Mouse (Mus musculus): ENCODE results near the gene 0610012G03Rik. TPM values are rescaled to one million over a fixed set of nuclear protein-coding genes. Genes with fewer than 3 reads are reported as not detected.

Gene 0610012G03Rik
- polyA plus RNA-seq, 1 experiment from 2014 or later = 132 TPM

DNA sequence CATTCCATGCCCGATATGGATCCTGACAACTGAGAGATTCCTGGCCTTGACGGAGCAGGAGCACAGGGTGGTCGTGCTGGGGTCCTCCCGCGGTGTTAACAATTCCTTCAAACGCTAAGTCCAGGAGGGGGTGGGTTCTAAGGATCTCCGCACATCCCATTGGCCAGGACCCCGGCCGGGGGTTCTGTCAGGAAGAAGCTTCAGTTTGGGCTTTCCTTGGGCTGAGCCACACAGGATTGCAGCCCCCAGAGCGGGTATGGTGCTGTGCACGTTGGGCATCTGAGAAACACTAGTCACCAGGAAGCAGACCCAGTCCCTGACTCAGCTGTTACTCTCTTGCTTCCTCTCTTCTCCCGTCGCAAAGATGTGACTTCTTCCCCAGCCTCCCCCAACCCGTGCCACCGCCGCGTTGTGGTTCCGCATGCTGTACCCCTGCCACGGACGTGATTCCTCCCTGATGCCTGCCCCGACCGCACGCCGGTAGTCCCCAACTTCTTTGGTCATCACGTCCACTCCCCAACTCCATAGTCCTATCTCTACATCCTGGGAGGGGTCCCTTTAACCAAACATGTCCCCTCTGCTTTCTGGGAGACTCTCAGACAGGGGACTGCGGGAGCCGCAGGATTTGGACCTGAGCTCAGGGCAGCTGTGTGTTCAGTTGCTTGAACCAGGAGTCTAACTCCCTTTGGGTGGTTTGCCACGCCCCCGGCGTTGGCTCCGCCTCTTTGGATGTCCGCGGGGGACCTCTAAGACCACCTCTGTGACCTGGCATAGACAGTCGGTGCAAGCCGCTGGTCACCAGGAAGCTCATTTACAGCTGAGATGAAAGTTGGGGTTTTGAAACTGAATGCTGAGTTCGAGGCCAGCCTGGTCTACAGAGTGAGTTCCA, 13.0 kb downstream of the 0610012G03Rik start:
- Histone ChIP-seq H3K9ac (ENCODE audit: low read depth, low read length) (peak overlapping the region; percentile 67), H3K4me1 (ENCODE audit: control insufficient read depth, insufficient read depth, low read depth, low read length) (peaks cover 27% of the 10 kb centered on the region), H3K27me3 (replicated peaks; ENCODE audit: control insufficient read depth, insufficient read depth, low read length) (no peaks in the 10 kb centered on the region), H3K4me3 (ENCODE audit: low read length) (peak overlapping the region; percentile 36), H3K27ac (ENCODE audit: low read depth, low read length) (peak overlapping the region; percentile 32; the same call in 1 of the 2 replicates), H3K36me3 (ENCODE audit: control insufficient read depth, insufficient read depth, low read length) (no peaks in the 10 kb centered on the region), H3K4me2 (ENCODE audit: low read length) (peak overlapping the region; percentile 76), H3K9me3 (ENCODE audit: control insufficient read depth, low read length) (no peaks in the 10 kb centered on the region)
- peak; percentile 2; the same call in 1 of the 2 replicates for ATAC-seq
- WGBS = 5% methylated on average over 36 of the region's 36 CpGs

DNA sequence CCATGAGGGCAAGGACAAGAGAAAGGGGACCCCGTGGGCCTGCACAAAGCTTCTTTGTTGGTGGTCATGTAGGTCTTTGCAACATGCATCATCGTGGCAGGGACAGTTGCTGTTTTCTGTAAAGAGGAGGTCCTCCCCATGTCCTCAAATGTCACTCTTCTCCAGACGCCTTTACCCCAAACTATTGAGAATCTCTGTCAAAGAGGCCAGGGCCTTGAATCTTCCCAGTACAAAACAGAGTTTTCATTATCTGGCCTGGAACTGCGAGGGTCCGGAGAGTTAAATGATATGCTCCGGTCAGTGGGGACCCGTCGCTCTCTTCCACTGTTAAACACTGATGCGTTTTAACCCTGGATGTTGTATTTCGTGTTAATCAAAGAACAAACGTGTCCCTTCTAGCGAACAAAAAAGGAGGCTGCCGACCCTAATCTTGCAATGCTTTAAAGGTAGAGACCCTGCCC, 13.7 kb downstream of the 0610012G03Rik start:
- peak overlapping the region; percentile 76 for H3K4me2 ChIP-seq (ENCODE audit: low read length)
- no peak for ATAC-seq
- no peaks in the 10 kb centered on the region for H3K27me3 ChIP-seq (replicated peaks; ENCODE audit: control insufficient read depth, insufficient read depth, low read length)
- 13% methylated on average over 13 of the region's 13 CpGs for WGBS
- H3K4me1 ChIP-seq (ENCODE audit: control insufficient read depth, insufficient read depth, low read depth, low read length) = peaks cover 27% of the 10 kb centered on the region
- H3K36me3 ChIP-seq (ENCODE audit: control insufficient read depth, insufficient read depth, low read length) = no peaks in the 10 kb centered on the region
- H3K27ac ChIP-seq (ENCODE audit: low read depth, low read length) = peak overlapping the region; percentile 83
- peak overlapping the region; percentile 67 for H3K9ac ChIP-seq (ENCODE audit: low read depth, low read length)
- H3K4me3 ChIP-seq (ENCODE audit: low read length) = peak overlapping the region; percentile 36
- no peaks in the 10 kb centered on the region for H3K9me3 ChIP-seq (ENCODE audit: control insufficient read depth, low read length)

DNA sequence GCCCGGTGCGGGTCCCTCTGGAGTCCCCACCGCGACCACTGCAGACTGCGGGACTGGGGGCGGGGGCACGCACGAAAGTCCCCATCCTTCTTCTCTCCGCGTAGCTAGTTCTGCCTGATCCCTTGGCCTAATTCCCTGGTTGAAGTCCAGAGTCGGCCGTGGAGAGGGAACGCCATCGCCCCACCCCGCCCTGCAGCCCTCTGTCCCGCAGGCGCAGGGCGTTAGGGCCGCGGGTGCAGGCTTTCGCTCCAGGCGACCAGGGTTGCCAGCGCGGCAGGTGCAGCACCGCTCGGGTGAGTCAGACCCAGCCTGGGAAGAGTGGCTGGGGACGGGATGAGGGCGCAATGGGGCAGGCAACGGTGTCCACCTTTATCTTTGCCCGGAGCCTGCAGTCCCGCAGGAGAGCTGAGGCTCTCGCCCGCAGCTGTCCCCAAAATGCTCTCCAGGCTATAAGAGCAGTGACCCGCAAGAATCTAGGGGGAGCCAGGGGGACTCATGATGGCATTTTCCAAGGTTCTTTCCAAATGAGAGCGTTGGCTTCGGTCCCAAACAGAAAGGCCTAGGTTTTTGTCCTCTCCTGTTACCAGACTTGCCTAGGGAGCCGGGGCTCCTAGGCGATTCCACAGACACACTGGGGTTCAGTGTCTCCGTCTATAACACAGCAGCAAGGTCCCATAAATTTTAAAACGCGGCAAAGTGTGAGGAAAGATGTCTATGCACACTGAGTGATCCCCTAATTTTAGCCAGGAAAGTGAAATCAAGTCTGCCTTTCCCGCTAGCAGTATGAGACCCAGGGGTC, 14.3 kb downstream of the 0610012G03Rik start, which contains the start of gene Pigz:
Pigz (plus strand) TSS at position 101 of the 799 bp plus-strand sequence.
- Histone ChIP-seq H3K27me3 (replicated peaks; ENCODE audit: control insufficient read depth, insufficient read depth, low read length) (no peaks in the 10 kb centered on the region), H3K9ac (ENCODE audit: low read depth, low read length) (peak within 1 kb of the TSS; percentile 67), H3K4me3 (ENCODE audit: low read length) (peak within 1 kb of the TSS; percentile 36), H3K4me2 (ENCODE audit: low read length) (peak within 1 kb of the TSS; percentile 76), H3K4me1 (ENCODE audit: control insufficient read depth, insufficient read depth, low read depth, low read length) (peaks cover 27% of the 10 kb centered on the region), H3K9me3 (ENCODE audit: control insufficient read depth, low read length) (no peaks in the 10 kb centered on the region), H3K36me3 (ENCODE audit: control insufficient read depth, insufficient read depth, low read length) (no peaks in the 10 kb centered on the region), H3K27ac (ENCODE audit: low read depth, low read length) (peak within 1 kb of the TSS; percentile 83)
- no peak for ATAC-seq
- 4% methylated on average over 42 of the region's 42 CpGs for WGBS

- peak overlapping the region; percentile 36 for H3K4me3 ChIP-seq (ENCODE audit: low read length)
- peak; percentile 97 for ATAC-seq
- H3K36me3 ChIP-seq (ENCODE audit: control insufficient read depth, insufficient read depth, low read length) = no peaks in the 10 kb centered on the region
- WGBS = under 1% methylated on average over 49 of the region's 50 CpGs
- H3K4me1 ChIP-seq (ENCODE audit: control insufficient read depth, insufficient read depth, low read depth, low read length) = peaks cover 27% of the 10 kb centered on the region
- H3K4me2 ChIP-seq (ENCODE audit: low read length) = peak overlapping the region; percentile 76
- H3K9ac ChIP-seq (ENCODE audit: low read depth, low read length) = peak overlapping the region; percentile 67
- H3K9me3 ChIP-seq (ENCODE audit: control insufficient read depth, low read length) = no peaks in the 10 kb centered on the region
- H3K27me3 ChIP-seq (replicated peaks; ENCODE audit: control insufficient read depth, insufficient read depth, low read length) = no peaks in the 10 kb centered on the region
- H3K27ac ChIP-seq (ENCODE audit: low read depth, low read length) = peak overlapping the region; percentile 83
Observed at GRCm38 (mm10) chr16:31932840-31933697, 15.2 kb downstream of the 0610012G03Rik start.

- H3K27me3 ChIP-seq (replicated peaks; ENCODE audit: control insufficient read depth, insufficient read depth, low read length) = no peaks in the 10 kb centered on the region
- no peak for ATAC-seq
- no peaks in the 10 kb centered on the region for H3K9me3 ChIP-seq (ENCODE audit: control insufficient read depth, low read length)
- H3K4me3 ChIP-seq (ENCODE audit: low read length) = no peak overlapping the region
- H3K9ac ChIP-seq (ENCODE audit: low read depth, low read length) = peak overlapping the region; percentile 67; the same call in 1 of the 2 replicates
- peaks cover 27% of the 10 kb centered on the region for H3K4me1 ChIP-seq (ENCODE audit: control insufficient read depth, insufficient read depth, low read depth, low read length)
- peak overlapping the region; percentile 83 for H3K27ac ChIP-seq (ENCODE audit: low read depth, low read length)
- H3K36me3 ChIP-seq (ENCODE audit: control insufficient read depth, insufficient read depth, low read length) = no peaks in the 10 kb centered on the region
- no peak overlapping the region; the same call in 1 of the 2 replicates for H3K4me2 ChIP-seq (ENCODE audit: low read length)
- 20% methylated on average over 5 of the region's 5 CpGs for WGBS
Observed at GRCm38 (mm10) chr16:31932255-31932654, 16.0 kb downstream of the 0610012G03Rik start.

DNA sequence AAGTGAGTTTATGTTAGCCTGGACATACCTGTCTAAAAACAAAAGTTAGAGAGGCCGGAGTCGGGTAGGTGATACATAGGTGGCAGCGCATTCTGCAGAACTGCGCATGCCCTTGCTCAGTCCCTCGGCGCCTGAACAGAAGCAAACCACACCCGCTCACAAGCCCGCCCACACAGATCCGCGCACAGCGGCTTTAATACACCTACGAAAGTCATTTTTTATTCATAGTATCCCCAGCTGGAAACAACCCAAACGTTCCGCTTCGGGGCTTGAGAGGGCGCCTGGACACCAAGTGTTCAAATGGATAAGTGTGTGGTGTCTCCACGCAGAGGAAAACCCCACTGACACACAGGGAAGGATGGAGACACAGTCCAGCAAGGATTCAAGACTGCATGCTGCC, 17.0 kb downstream of the 0610012G03Rik start:
- H3K4me2 ChIP-seq (ENCODE audit: low read length) = no peak overlapping the region
- ATAC-seq = no peak
- peaks cover 27% of the 10 kb centered on the region for H3K4me1 ChIP-seq (ENCODE audit: control insufficient read depth, insufficient read depth, low read depth, low read length)

DNA sequence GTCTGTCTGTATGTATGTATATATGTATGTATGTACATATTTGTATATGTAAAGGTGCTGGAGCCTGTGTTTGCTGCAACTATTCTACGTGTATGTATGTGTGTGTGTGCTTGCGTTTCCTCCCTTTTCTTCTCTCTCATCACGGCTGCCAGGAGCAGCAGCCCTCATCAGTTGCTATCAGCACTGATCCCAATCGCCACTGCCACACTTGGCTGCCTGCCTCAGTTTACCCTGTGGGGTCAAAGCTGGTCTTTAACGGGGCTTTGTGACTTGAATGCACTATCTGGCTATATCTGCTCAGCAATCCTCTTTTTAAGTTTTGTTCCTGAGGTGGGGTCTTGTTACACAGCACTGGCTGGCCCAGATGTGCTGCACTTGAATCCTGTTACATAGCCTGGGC, 20.9 kb downstream of the 0610012G03Rik start:
- no peak for ATAC-seq
- 83% methylated on average over 5 of the region's 5 CpGs for WGBS

More for the DNA sequence above, 17.0 kb downstream of the 0610012G03Rik start:
- no peak overlapping the region for H3K9ac ChIP-seq (ENCODE audit: low read depth, low read length)
- no peaks in the 10 kb centered on the region for H3K27me3 ChIP-seq (replicated peaks; ENCODE audit: control insufficient read depth, insufficient read depth, low read length)
- H3K4me3 ChIP-seq (ENCODE audit: low read length) = no peak overlapping the region
- H3K9me3 ChIP-seq (ENCODE audit: control insufficient read depth, low read length) = no peaks in the 10 kb centered on the region
- no peaks in the 10 kb centered on the region for H3K36me3 ChIP-seq (ENCODE audit: control insufficient read depth, insufficient read depth, low read length)
- H3K27ac ChIP-seq (ENCODE audit: low read depth, low read length) = no peak overlapping the region
- 60% methylated on average over 17 of the region's 17 CpGs for WGBS

DNA sequence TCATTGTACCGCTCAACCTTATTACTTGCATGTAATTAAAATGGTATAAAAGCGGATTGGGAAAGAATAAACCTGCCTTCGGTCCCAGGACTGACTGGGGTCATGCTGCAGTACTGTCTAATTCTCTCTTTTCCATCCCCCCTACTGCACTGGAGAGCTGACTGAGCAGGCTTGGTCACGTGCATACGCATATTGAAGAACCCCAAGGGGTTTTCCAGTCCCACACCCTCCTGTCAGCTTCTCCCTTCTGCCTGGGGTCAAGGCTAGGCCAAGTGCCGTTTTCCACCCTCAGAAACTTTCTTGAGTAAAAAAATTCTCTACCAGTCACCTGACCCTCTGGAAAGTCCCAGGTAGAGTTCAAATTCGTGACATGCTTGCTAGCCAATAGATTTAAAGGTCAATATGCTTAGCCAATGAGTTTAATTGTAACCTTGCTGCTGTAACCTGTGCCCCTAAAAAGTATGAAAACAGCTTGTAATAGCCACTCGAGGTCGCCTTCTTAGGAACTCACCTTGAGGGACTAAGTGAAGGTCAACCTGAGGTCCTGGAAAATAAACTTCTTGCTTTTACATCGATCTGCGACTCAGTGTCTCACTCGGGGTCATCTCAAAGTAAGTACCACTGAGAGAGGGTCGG, 21.6 kb downstream of the 0610012G03Rik start:
- Histone ChIP-seq H3K9ac (ENCODE audit: low read depth, low read length) (no peak overlapping the region), H3K4me2 (ENCODE audit: low read length) (no peak overlapping the region), H3K27ac (ENCODE audit: low read depth, low read length) (no peak overlapping the region), H3K36me3 (ENCODE audit: control insufficient read depth, insufficient read depth, low read length) (no peaks in the 10 kb centered on the region), H3K27me3 (replicated peaks; ENCODE audit: control insufficient read depth, insufficient read depth, low read length) (no peaks in the 10 kb centered on the region), H3K4me3 (ENCODE audit: low read length) (no peak overlapping the region), H3K9me3 (ENCODE audit: control insufficient read depth, low read length) (no peaks in the 10 kb centered on the region), H3K4me1 (ENCODE audit: control insufficient read depth, insufficient read depth, low read depth, low read length) (no peaks in the 10 kb centered on the region)
- ATAC-seq = no peak
- WGBS = 85% methylated on average over 13 of the region's 13 CpGs

More for the DNA sequence above, 20.9 kb downstream of the 0610012G03Rik start:
- Histone ChIP-seq H3K4me2 (ENCODE audit: low read length) (no peak overlapping the region), H3K27me3 (replicated peaks; ENCODE audit: control insufficient read depth, insufficient read depth, low read length) (no peaks in the 10 kb centered on the region), H3K9me3 (ENCODE audit: control insufficient read depth, low read length) (no peaks in the 10 kb centered on the region), H3K4me1 (ENCODE audit: control insufficient read depth, insufficient read depth, low read depth, low read length) (peaks cover 3% of the 10 kb centered on the region; the same call in 1 of the 2 replicates), H3K36me3 (ENCODE audit: control insufficient read depth, insufficient read depth, low read length) (no peaks in the 10 kb centered on the region), H3K4me3 (ENCODE audit: low read length) (no peak overlapping the region), H3K9ac (ENCODE audit: low read depth, low read length) (no peak overlapping the region), H3K27ac (ENCODE audit: low read depth, low read length) (no peak overlapping the region)
